Mouse (Mus musculus): ENCODE measurements around the gene Arid5b.

Gene Arid5b

DNA sequence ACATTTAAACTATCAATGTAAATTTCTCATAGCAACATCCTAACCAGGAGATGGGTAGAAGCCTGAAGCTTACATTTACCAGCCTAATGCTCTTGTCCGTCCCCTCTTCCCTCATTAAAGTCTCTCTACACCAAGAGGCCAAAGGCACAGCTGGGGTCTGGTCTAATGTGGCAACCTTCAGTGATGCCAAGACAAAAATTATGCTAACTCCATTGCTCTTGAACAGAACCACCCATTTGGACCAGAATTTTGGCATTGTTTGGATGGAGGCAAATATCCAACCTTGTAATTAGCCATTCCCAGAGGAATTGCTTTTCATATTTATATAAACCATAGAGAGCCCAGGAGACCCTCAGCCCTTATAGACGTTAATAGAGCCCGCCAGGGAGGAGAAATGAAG lies 88.7 kb downstream of the Arid5b start:
- TF ChIP-seq NANOG (IDR thresholded peaks at IDR 0.05; ENCODE audit: borderline replicate concordance, low read length): no peak
- TF ChIP-seq CTCF (conservative IDR thresholded peaks at IDR 0.05; ENCODE audit: low read length): no peak
- no peak for TF ChIP-seq POU5F1 (IDR thresholded peaks at IDR 0.05; ENCODE audit: borderline replicate concordance, low read length)
- no peak overlapping the region for H3K4me3 ChIP-seq (replicated peaks; ENCODE audit: low read length)
- no peaks in the 10 kb centered on the region for H3K27me3 ChIP-seq (ENCODE audit: insufficient read depth, low read length)

DNA sequence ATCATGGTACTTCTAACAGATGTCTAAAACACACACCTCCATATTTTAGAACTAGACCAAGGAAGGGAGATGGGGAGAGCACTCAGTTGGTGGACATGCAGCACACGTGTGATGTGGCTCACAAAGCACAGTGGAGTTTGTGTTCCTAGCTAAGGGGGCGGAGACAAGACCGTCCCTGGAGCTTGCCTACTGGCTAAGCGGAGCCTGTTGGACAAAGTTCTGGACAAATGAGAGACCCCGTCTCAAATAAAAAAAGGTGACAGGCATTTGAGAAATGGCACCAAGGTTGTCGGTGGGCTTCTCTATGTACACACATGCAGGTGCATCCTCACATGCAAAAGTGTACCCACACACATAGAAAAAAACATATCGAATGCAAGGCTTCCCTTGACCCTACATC lies 95.4 kb downstream of the Arid5b start:
- Histone ChIP-seq H3K9me3 (ENCODE audit: low read length) (no peaks in the 10 kb centered on the region), H3K36me3 (ENCODE audit: insufficient read depth, low read length) (no peaks in the 10 kb centered on the region), H3K27me3 (ENCODE audit: insufficient read depth, low read length) (no peaks in the 10 kb centered on the region)

More for the DNA sequence above, 88.7 kb downstream of the Arid5b start:
- 0 out of 2 replicates have a peak, but pooled peaks cover 4% of the 10 kb centered on the region for H3K4me1 ChIP-seq (replicated peaks; ENCODE audit: low read depth, low read length)
- no peaks in the 10 kb centered on the region for H3K36me3 ChIP-seq (ENCODE audit: insufficient read depth, low read length)
- H3K9me3 ChIP-seq (ENCODE audit: low read length): no peaks in the 10 kb centered on the region

DNA sequence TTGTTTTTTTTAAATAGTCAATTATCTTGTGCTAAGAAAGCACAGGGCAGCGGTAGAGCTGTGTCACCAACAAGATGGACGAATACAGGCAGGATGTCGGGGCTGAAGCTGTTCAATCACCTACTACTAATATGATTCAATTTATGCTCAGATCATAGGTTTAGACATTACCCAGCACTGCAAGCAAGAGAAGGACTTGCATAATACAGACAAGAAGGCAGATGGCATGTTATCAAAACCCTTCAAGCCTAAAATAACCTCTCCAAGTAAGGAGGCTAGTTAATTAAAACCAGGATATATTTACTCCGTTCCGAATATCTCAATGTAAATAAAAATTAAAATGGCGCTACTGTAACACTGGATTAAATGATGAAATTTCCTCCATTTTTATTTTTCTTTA lies 96.3 kb downstream of the Arid5b start:
- Histone ChIP-seq H3K4me1 (replicated peaks; ENCODE audit: low read depth, low read length) (peaks cover 22% of the 10 kb centered on the region), H3K9me3 (ENCODE audit: low read length) (no peaks in the 10 kb centered on the region), H3K36me3 (ENCODE audit: insufficient read depth, low read length) (no peaks in the 10 kb centered on the region), H3K4me3 (replicated peaks; ENCODE audit: low read length) (no peak overlapping the region), H3K27me3 (ENCODE audit: insufficient read depth, low read length) (no peaks in the 10 kb centered on the region)
- TF ChIP-seq CTCF (conservative IDR thresholded peaks at IDR 0.05; ENCODE audit: low read length) (no peak), POU5F1 (IDR thresholded peaks at IDR 0.05; ENCODE audit: borderline replicate concordance, low read length) (no peak), NANOG (IDR thresholded peaks at IDR 0.05; ENCODE audit: borderline replicate concordance, low read length) (no peak)

More for the DNA sequence above, 95.4 kb downstream of the Arid5b start:
- TF ChIP-seq CTCF (conservative IDR thresholded peaks at IDR 0.05; ENCODE audit: low read length) (no peak), NANOG (IDR thresholded peaks at IDR 0.05; ENCODE audit: borderline replicate concordance, low read length) (no peak), POU5F1 (IDR thresholded peaks at IDR 0.05; ENCODE audit: borderline replicate concordance, low read length) (no peak)
- Histone ChIP-seq H3K4me3 (replicated peaks; ENCODE audit: low read length) (no peak overlapping the region), H3K4me1 (replicated peaks; ENCODE audit: low read depth, low read length) (peaks cover 22% of the 10 kb centered on the region)

GRCm38 (mm10) chr10:68181156-68181555 lies 97.4 kb downstream of the Arid5b start:
- no peaks in the 10 kb centered on the region for H3K27me3 ChIP-seq (ENCODE audit: insufficient read depth, low read length)
- H3K9me3 ChIP-seq (ENCODE audit: low read length): no peaks in the 10 kb centered on the region
- no peak for TF ChIP-seq NANOG (IDR thresholded peaks at IDR 0.05; ENCODE audit: borderline replicate concordance, low read length)
- peaks cover 22% of the 10 kb centered on the region for H3K4me1 ChIP-seq (replicated peaks; ENCODE audit: low read depth, low read length)
- no peak overlapping the region for H3K4me3 ChIP-seq (replicated peaks; ENCODE audit: low read length)
- no peaks in the 10 kb centered on the region for H3K36me3 ChIP-seq (ENCODE audit: insufficient read depth, low read length)

GRCm38 (mm10) chr10:68180721-68181120 lies 97.8 kb downstream of the Arid5b start:
- TF ChIP-seq CTCF (conservative IDR thresholded peaks at IDR 0.05; ENCODE audit: low read length): no peak
- no peak for TF ChIP-seq NANOG (IDR thresholded peaks at IDR 0.05; ENCODE audit: borderline replicate concordance, low read length)
- TF ChIP-seq POU5F1 (IDR thresholded peaks at IDR 0.05; ENCODE audit: borderline replicate concordance, low read length): no peak
- Histone ChIP-seq H3K36me3 (ENCODE audit: insufficient read depth, low read length) (no peaks in the 10 kb centered on the region), H3K4me3 (replicated peaks; ENCODE audit: low read length) (0 out of 2 replicates have a peak overlapping the region, but pooled peaks have one; percentile 33), H3K9me3 (ENCODE audit: low read length) (no peaks in the 10 kb centered on the region), H3K4me1 (replicated peaks; ENCODE audit: low read depth, low read length) (peaks cover 22% of the 10 kb centered on the region), H3K27me3 (ENCODE audit: insufficient read depth, low read length) (no peaks in the 10 kb centered on the region)

- TF ChIP-seq NANOG (IDR thresholded peaks at IDR 0.05; ENCODE audit: borderline replicate concordance, low read length) (no peak), POU5F1 (IDR thresholded peaks at IDR 0.05; ENCODE audit: borderline replicate concordance, low read length) (no peak), CTCF (conservative IDR thresholded peaks at IDR 0.05; ENCODE audit: low read length) (no peak)
- Histone ChIP-seq H3K9me3 (ENCODE audit: low read length) (no peaks in the 10 kb centered on the region), H3K27me3 (ENCODE audit: insufficient read depth, low read length) (no peaks in the 10 kb centered on the region), H3K4me3 (replicated peaks; ENCODE audit: low read length) (no peak overlapping the region), H3K4me1 (replicated peaks; ENCODE audit: low read depth, low read length) (peaks cover 22% of the 10 kb centered on the region), H3K36me3 (ENCODE audit: insufficient read depth, low read length) (no peaks in the 10 kb centered on the region)
These were observed 98.4 kb downstream of the Arid5b start for GRCm38 (mm10) chr10:68180151-68180550.

GRCm38 (mm10) chr10:68179741-68180140 lies 98.8 kb downstream of the Arid5b start:
- H3K36me3 ChIP-seq (ENCODE audit: insufficient read depth, low read length): no peaks in the 10 kb centered on the region
- no peak overlapping the region for H3K4me3 ChIP-seq (replicated peaks; ENCODE audit: low read length)

GRCm38 (mm10) chr10:68179339-68179738 lies 99.2 kb downstream of the Arid5b start:
- Histone ChIP-seq H3K36me3 (ENCODE audit: insufficient read depth, low read length) (no peaks in the 10 kb centered on the region), H3K4me3 (replicated peaks; ENCODE audit: low read length) (no peak overlapping the region), H3K9me3 (ENCODE audit: low read length) (no peaks in the 10 kb centered on the region), H3K4me1 (replicated peaks; ENCODE audit: low read depth, low read length) (peaks cover 22% of the 10 kb centered on the region), H3K27me3 (ENCODE audit: insufficient read depth, low read length) (no peaks in the 10 kb centered on the region)
- no peak for TF ChIP-seq POU5F1 (IDR thresholded peaks at IDR 0.05; ENCODE audit: borderline replicate concordance, low read length)
- no peak for TF ChIP-seq CTCF (conservative IDR thresholded peaks at IDR 0.05; ENCODE audit: low read length)
- TF ChIP-seq NANOG (IDR thresholded peaks at IDR 0.05; ENCODE audit: borderline replicate concordance, low read length): no peak

More at GRCm38 (mm10) chr10:68179741-68180140, 98.8 kb downstream of the Arid5b start:
- no peaks in the 10 kb centered on the region for H3K9me3 ChIP-seq (ENCODE audit: low read length)
- TF ChIP-seq NANOG (IDR thresholded peaks at IDR 0.05; ENCODE audit: borderline replicate concordance, low read length) (no peak), CTCF (conservative IDR thresholded peaks at IDR 0.05; ENCODE audit: low read length) (no peak)
- peaks cover 22% of the 10 kb centered on the region for H3K4me1 ChIP-seq (replicated peaks; ENCODE audit: low read depth, low read length)
- no peaks in the 10 kb centered on the region for H3K27me3 ChIP-seq (ENCODE audit: insufficient read depth, low read length)

GRCm38 (mm10) chr10:68177697-68178485 lies 100.6 kb downstream of the Arid5b start:
- Histone ChIP-seq H3K9me3 (ENCODE audit: low read length) (no peaks in the 10 kb centered on the region), H3K4me1 (replicated peaks; ENCODE audit: low read depth, low read length) (peaks cover 20% of the 10 kb centered on the region), H3K4me3 (replicated peaks; ENCODE audit: low read length) (no peak overlapping the region), H3K27me3 (ENCODE audit: insufficient read depth, low read length) (no peaks in the 10 kb centered on the region), H3K36me3 (ENCODE audit: insufficient read depth, low read length) (no peaks in the 10 kb centered on the region)
- no peak for TF ChIP-seq POU5F1 (IDR thresholded peaks at IDR 0.05; ENCODE audit: borderline replicate concordance, low read length)
- no peak for TF ChIP-seq CTCF (conservative IDR thresholded peaks at IDR 0.05; ENCODE audit: low read length)
- no peak for TF ChIP-seq NANOG (IDR thresholded peaks at IDR 0.05; ENCODE audit: borderline replicate concordance, low read length)

All from E14TG2a.4 (cell line).